Mouse (Mus musculus) liver, embryonic 11.5 days (tissue): ENCODE data around the gene Pprc1. TPM values are rescaled to one million over a fixed set of nuclear protein-coding genes. Genes with fewer than 3 reads are reported as not detected.
A peak's percentile ranks its signal among the peaks of the same experiment; 100 is the strongest.

Experiments used
- ATAC-seq: fragments of 200-750 bp; cut with Nextera tagmentation; replicated peaks from 2 replicates; pipeline ENCODE4 v1.8.0; 2017; ENCODE audit warnings: moderate number of reproducible peaks, mild to moderate bottlenecking, moderate TSS enrichment, moderate library complexity; ENCODE audit not compliant: low FRiP score
- DNase-seq: peaks from one replicate; pipeline ENCODE4 v3.0.0-alpha.2; 2017; ENCODE audit warnings: low spot score
- H3K27ac ChIP-seq: fragments of 300-500 bp; sonication (generic); 2 replicates; pipeline ENCODE4 v1.5.1; 2014; ENCODE audit warnings: mild to moderate bottlenecking, low read depth, low read length, control low read depth
- H3K27me3 ChIP-seq: fragments of 300-500 bp; sonication (generic); replicated peaks from 2 replicates; pipeline ENCODE4 v1.6.1; 2014; ENCODE audit warnings: low read length, mixed read lengths; ENCODE audit not compliant: control insufficient read depth, insufficient read depth
- H3K36me3 ChIP-seq: fragments of 300-500 bp; sonication (generic); 2 replicates; pipeline ENCODE4 v1.6.1; 2014; ENCODE audit warnings: mild to moderate bottlenecking, low read length, moderate library complexity, mixed read lengths; ENCODE audit not compliant: control insufficient read depth, insufficient read depth
- H3K4me1 ChIP-seq: fragments of 300-500 bp; sonication (generic); replicated peaks from 2 replicates; pipeline ENCODE4 v1.6.1; 2014; ENCODE audit warnings: low read length, mixed read lengths; ENCODE audit not compliant: control insufficient read depth, insufficient read depth
- H3K4me2 ChIP-seq: fragments of 300-500 bp; sonication (generic); 2 replicates; pipeline ENCODE4 v1.6.1; 2014; ENCODE audit warnings: mild to moderate bottlenecking, control low read depth, moderate library complexity
- H3K4me3 ChIP-seq: fragments of 300-500 bp; sonication (generic); 2 replicates; pipeline ENCODE4 v1.5.1; 2014; ENCODE audit warnings: low read depth, low read length, control low read depth
- H3K9ac ChIP-seq: fragments of 300-500 bp; sonication (generic); 2 replicates; pipeline ENCODE4 v1.6.1; 2014; ENCODE audit warnings: low read depth, low read length, control low read depth
- H3K9me3 ChIP-seq: fragments of 300-500 bp; sonication (generic); 2 replicates; pipeline ENCODE4 v1.6.1; 2016; ENCODE audit warnings: low read length, inconsistent platforms, mixed read lengths; ENCODE audit not compliant: control insufficient read depth
- WGBS: fragments of 180-500 bp; shearing (Covaris S2); extraction: QIAGEN DNeasy Blood & Tissue Kit; methylation state at CpG from one replicate; pipeline ENCODE4 v1.1.7; 2014; 5-methylcytosine and 5-hydroxymethylcytosine counted together
- polyA plus RNA-seq: library from polyadenylated mRNA; unstranded; fragments of >200 nt; fragmentation: Nextera tagmentation; extraction: Ambion mirVana; gene quantifications from 2 replicates; pipeline ENCODE4 v1.2.1, GENCODE M21; 2014

Gene Pprc1
- polyA plus RNA-seq, 1 experiment from 2014 or later = 73.2 TPM

GRCm38 (mm10) chr19:46030196-46030983, 14.3 kb upstream of the Pprc1 start:
- Histone ChIP-seq H3K4me2 (no peak overlapping the region), H3K36me3 (peaks cover 45% of the 10 kb centered on the region), H3K9me3 (no peaks in the 10 kb centered on the region), H3K27ac (no peak overlapping the region), H3K4me1 (peaks cover 7% of the 10 kb centered on the region), H3K27me3 (no peaks in the 10 kb centered on the region), H3K4me3 (no peak overlapping the region), H3K9ac (no peak overlapping the region)
- 91% methylated on average over 10 of the region's 10 CpGs for WGBS
- ATAC-seq (no peak), DNase-seq (no peak)

DNA sequence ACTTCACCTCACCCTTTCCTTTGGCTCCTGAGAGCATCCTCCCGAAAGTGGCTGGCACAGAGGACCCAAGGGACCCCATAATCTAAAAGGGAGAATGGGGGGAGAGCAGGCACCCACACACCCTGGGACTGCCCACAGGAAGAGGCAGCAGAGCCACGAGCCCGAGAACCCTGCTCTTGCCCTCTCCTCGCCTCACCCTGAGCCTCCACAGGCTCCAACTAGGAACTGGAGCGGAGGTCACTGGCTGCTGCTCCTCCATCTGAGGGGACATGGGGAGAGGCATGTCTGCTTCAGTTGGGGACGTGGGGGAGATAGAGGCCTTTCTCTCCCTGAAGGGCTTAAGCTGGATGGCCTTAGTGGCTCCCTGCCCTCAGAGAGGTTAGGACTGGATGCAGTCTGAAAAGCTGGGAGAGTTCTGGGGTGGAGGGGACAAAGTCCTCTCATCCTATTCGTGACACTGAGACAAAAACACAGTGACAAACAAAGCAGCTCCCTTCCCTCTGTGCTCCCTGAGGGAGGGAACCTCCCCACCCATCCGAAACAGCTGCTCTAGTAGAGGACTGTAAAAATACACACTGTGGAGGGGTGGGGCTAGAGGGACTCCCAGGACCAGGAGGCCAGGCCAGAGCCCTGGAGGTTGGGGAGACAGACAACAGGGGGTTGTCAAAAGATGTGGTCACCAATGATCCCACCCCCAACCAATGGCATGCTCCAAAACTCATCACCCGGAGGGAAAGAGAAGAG, 12.8 kb upstream of the Pprc1 start:
- 82% methylated on average over 9 of the region's 9 CpGs for WGBS
- Histone ChIP-seq H3K27me3 (no peaks in the 10 kb centered on the region), H3K9me3 (no peaks in the 10 kb centered on the region), H3K4me2 (no peak overlapping the region), H3K9ac (no peak overlapping the region), H3K4me1 (peaks cover 16% of the 10 kb centered on the region), H3K36me3 (peaks cover 56% of the 10 kb centered on the region), H3K4me3 (no peak overlapping the region), H3K27ac (peak overlapping the region; percentile 58; the same call in 1 of the 2 replicates)
- peak; percentile 29; the same call in 1 of the 2 replicates for ATAC-seq
- DNase-seq = no peak

DNA sequence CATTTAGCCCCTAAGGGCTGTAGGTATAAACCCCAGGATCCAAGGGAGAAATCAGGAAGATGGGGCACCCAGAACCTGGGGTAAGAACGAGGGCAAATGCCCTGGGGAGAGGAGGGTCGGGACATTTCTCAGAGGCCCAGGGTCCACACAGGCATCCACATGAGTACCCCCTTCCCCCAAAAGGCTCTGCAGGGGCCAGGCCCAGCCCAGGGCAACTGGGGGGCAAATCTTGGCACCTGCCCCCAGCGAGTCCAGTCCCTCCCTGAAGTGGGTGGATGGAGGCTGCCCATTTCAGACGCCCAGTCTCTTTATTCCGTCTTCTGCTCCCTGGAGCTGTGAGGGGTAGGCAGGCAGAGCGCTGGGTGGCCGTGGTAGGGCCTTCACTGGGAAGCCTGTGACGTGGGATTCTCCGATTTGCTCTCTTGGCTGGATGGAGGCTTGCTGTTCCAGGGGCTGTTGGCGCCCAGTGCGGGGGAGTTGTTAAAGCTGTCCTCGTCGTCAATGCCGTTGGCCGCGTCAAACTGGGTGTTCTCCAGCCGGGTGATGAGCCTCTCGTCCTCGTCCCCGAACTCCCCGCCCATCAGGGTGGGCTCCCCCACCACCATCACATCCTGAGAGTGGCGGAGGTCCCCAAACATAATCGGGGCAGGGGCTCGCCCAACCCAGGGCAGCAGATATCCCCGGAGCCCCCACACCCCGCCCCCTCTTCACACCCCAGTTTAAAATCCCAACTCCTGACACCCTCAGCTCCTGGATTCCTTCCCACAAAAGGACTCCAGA, 11.8 kb upstream of the Pprc1 start:
- Histone ChIP-seq H3K4me3 (no peak overlapping the region), H3K4me1 (peaks cover 22% of the 10 kb centered on the region), H3K9ac (no peak overlapping the region), H3K9me3 (no peaks in the 10 kb centered on the region), H3K36me3 (peaks cover 56% of the 10 kb centered on the region), H3K27ac (no peak overlapping the region), H3K27me3 (no peaks in the 10 kb centered on the region), H3K4me2 (no peak overlapping the region)
- WGBS = 91% methylated on average over 26 of the region's 26 CpGs
- ATAC-seq = no peak
- DNase-seq = no peak

DNA sequence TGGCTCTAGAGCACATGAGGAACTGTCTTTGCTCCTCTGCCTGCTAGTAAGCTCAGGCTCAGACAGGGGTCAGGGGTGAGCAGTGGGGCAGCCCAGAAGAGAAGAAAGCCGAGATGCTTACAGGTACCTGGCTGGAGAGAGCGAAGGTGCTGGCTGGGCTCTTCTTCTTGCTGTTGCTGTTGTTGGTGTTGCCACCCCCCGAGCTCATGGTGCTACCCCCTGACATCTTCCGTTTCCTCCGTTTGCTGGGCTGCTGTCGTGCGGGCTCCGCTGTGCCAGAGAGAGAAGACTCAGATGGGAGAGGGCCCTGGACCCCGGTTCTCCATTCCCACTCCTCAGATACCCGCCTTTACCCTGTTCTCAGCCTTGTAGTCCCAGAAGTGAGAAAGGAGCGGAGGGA, 10.8 kb upstream of the Pprc1 start:
- no peaks in the 10 kb centered on the region for H3K27me3 ChIP-seq
- peaks cover 58% of the 10 kb centered on the region for H3K36me3 ChIP-seq
- no peak overlapping the region for H3K4me2 ChIP-seq
- H3K4me1 ChIP-seq = peaks cover 26% of the 10 kb centered on the region
- WGBS = 92% methylated on average over 11 of the region's 11 CpGs
- H3K9me3 ChIP-seq = no peaks in the 10 kb centered on the region
- DNase-seq (no peak), ATAC-seq (no peak)
- peak overlapping the region; percentile 28; the same call in 1 of the 2 replicates for H3K27ac ChIP-seq
- H3K9ac ChIP-seq = no peak overlapping the region
- 0 out of 2 replicates have a peak overlapping the region, but pooled peaks have one; percentile 6 for H3K4me3 ChIP-seq

DNA sequence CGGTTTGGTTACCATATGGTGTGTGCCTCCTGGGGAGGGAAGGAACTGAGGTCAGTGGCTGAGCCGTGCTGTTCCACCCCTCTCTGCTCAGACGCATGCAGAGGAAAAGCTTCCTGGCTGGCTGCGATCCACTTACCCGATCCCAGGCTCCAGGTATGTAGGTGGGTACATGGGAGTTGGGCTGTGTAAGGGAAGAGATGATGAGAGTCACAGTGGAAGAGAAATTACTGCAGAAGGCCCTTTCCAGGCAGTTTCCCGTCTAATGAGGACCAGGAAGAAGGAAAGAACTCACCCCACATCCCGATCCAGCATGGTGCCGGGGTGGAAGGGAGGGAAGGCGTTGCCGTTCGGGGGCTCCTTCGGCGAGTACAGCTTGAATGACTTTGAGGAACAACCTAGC, 8.7 kb upstream of the Pprc1 start:
- H3K4me1 ChIP-seq = peaks cover 37% of the 10 kb centered on the region
- no peaks in the 10 kb centered on the region for H3K27me3 ChIP-seq
- peaks cover 55% of the 10 kb centered on the region for H3K36me3 ChIP-seq
- peak overlapping the region; percentile 92 for H3K4me2 ChIP-seq
- peak overlapping the region; percentile 28; the same call in 1 of the 2 replicates for H3K9ac ChIP-seq
- H3K9me3 ChIP-seq = no peaks in the 10 kb centered on the region
- ATAC-seq (no peak), DNase-seq (no peak)
- H3K4me3 ChIP-seq = peak overlapping the region; percentile 95
- peak overlapping the region; percentile 54 for H3K27ac ChIP-seq
- 91% methylated on average over 13 of the region's 13 CpGs for WGBS

DNA sequence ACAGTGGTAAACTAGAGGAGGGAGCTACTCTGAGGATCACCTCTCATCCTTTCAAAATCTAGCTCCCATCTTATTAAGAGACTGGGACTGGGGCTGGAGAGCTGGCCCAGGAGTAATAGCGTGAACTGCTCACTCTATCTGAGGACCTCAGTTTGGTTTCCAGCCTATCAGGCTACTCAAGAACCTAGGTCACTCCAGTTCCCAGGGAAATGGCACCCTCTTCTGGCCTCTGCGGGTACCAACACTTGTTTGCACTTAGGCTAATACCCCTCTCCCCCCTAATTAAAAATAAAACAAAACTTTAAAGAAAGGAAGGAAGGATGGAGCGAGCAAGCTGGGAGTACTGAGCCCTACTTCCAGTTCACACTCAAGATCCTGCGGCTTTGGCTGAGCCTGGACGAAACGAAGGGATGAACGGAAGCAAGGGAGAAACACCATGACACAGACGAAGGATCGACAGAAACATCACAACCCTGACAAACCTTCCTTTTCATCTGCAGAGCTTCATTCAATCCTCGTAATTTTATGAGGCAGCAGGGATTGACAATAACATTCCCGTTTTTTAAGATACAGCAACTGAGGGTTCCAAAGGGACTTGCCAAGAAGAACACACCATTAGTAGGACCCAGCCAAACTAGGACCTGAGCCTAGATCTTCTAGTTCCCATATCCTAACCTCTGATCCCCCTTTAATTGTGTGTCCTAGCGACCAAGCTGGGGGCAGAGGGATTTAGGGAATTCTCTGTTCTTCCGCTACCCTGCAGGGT, 8.0 kb upstream of the Pprc1 start:
- peak overlapping the region; percentile 98 for H3K27ac ChIP-seq
- no peaks in the 10 kb centered on the region for H3K9me3 ChIP-seq
- no peak for ATAC-seq
- 63% methylated on average over 13 of the region's 13 CpGs for WGBS
- peak overlapping the region; percentile 96 for H3K9ac ChIP-seq
- no peaks in the 10 kb centered on the region for H3K27me3 ChIP-seq
- DNase-seq = no peak
- H3K4me3 ChIP-seq = peak overlapping the region; percentile 95
- H3K4me1 ChIP-seq = peaks cover 42% of the 10 kb centered on the region
- peaks cover 50% of the 10 kb centered on the region for H3K36me3 ChIP-seq
- H3K4me2 ChIP-seq = peak overlapping the region; percentile 92

GRCm38 (mm10) chr19:46037243-46037924, 7.3 kb upstream of the Pprc1 start:
- H3K27me3 ChIP-seq = no peaks in the 10 kb centered on the region
- peaks cover 43% of the 10 kb centered on the region for H3K36me3 ChIP-seq
- ATAC-seq = peak; percentile 80
- H3K27ac ChIP-seq = peak overlapping the region; percentile 98
- H3K9ac ChIP-seq = peak overlapping the region; percentile 96
- H3K9me3 ChIP-seq = no peaks in the 10 kb centered on the region
- peak overlapping the region; percentile 95 for H3K4me3 ChIP-seq
- peak overlapping the region; percentile 92 for H3K4me2 ChIP-seq
- peaks cover 49% of the 10 kb centered on the region for H3K4me1 ChIP-seq
- no peak for DNase-seq
- WGBS = 6% methylated on average over 6 of the region's 6 CpGs
